Mouse (Mus musculus) hindbrain, embryonic 10.5 days (tissue): ENCODE measurements around the gene Chchd3. TPM values are rescaled to one million over a fixed set of nuclear protein-coding genes. Genes with fewer than 3 reads are reported as not detected.

Source experiments
- DNase-seq: peaks from one replicate; pipeline ENCODE4 v3.0.0-alpha.2; 2017; ENCODE audit warnings: low spot score
- H3K27ac ChIP-seq: fragments of 300-500 bp; sonication (generic); 2 replicates; pipeline ENCODE4 v1.5.1; 2016; ENCODE audit warnings: mild to moderate bottlenecking, moderate library complexity
- H3K27me3 ChIP-seq: fragments of 300-500 bp; sonication (generic); 2 replicates; pipeline ENCODE4 v1.6.1; 2016; ENCODE audit warnings: mild to moderate bottlenecking; ENCODE audit not compliant: poor library complexity, insufficient read depth, severe bottlenecking
- H3K36me3 ChIP-seq: fragments of 300-500 bp; sonication (generic); 2 replicates; pipeline ENCODE4 v1.6.1; 2016; ENCODE audit warnings: mild to moderate bottlenecking, moderate library complexity
- H3K4me1 ChIP-seq: fragments of 300-500 bp; sonication (generic); replicated peaks from 2 replicates; pipeline ENCODE4 v1.6.1; 2016; ENCODE audit warnings: mild to moderate bottlenecking
- H3K4me3 ChIP-seq: fragments of 300-500 bp; sonication (generic); 2 replicates; pipeline ENCODE4 v1.5.1; 2016; ENCODE audit warnings: mild to moderate bottlenecking, moderate library complexity
- H3K9me3 ChIP-seq: fragments of 300-500 bp; sonication (generic); 2 replicates; pipeline ENCODE4 v1.6.1; 2016; ENCODE audit warnings: mild to moderate bottlenecking, moderate library complexity
- WGBS: fragments of 180-500 bp; shearing (Covaris S2); methylation state at CpG from one replicate; pipeline ENCODE4 v1.1.7; 2016; 5-methylcytosine and 5-hydroxymethylcytosine counted together
- polyA plus RNA-seq: library from polyadenylated mRNA; unstranded; fragments of >200 nt; fragmentation: Nextera tagmentation; extraction: Ambion mirVana; gene quantifications from 2 replicates; pipeline ENCODE4 v1.2.1, GENCODE M21; 2016

The Chchd3 gene
- 131 and 132 TPM in 2 replicates for polyA plus RNA-seq

DNA sequence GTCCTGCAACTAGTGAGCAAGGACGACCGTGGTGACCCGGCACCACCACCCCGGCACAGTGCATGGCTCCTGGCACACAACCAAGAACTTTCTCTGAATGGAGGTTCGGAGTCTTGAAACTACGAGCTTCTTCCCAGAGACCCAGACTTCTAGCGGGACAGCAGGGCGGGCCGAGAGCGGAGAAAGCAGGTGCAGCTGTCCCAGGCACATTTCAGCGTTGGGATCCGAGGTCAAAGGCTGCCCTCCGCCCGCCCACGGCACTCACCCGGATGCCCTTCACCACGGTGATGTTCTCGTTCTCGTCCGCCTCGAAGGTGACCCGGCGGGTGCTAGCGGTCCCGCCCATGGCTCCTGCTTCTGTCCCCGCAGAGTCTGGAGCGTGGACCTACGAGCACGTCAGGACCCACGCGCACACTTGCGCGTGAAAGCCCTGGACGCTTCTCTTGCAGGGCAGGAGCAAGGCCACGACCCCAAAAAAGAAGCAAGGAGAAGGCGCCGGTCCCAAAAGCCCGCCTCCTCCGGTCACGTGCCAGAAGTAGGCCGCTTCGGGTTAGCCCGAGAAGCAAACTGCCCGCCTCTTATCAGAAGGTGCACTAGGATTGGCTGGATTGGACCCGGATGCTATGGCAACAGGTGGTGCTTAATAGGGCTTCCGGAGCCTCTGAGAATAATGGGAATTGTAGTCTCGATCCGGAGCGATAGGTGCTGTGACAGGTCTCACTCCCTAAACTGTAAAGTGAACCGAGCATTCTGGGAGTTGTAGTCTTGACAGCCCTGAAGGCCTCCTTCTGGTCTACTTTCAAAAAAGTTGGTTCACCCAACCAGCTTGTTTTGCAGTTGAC, at the start of gene Chchd3:
Chchd3 (minus strand) TSS at position 526 of the 842 bp plus-strand sequence.
- H3K27ac ChIP-seq = peak within 1 kb of the TSS; percentile 90

DNA sequence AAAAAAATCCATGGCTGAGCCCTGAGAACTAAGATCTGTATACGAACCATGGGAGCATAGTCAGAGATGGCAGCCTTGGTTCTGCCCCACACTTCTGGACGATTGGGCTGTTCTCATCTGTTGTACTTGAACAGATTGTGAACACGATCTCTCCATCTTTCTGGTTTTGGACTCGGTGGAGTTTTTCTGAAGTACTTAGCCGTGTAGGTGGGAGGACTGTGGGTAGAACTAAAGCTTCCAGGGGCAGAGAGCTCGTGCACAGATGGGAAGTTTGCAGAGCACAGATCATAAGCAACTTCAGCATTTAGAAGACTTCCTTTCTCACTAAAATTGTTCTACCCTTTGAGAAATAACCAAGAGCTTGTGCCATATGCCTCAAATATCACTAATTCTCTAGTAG, 44.6 kb upstream of the Chchd3 start:
- H3K4me1 ChIP-seq = no peaks in the 10 kb centered on the region
- no peaks in the 10 kb centered on the region for H3K9me3 ChIP-seq
- H3K36me3 ChIP-seq = no peaks in the 10 kb centered on the region
- no peak overlapping the region for H3K4me3 ChIP-seq
- no peak overlapping the region for H3K27ac ChIP-seq
- WGBS = 86% methylated on average over 6 of the region's 6 CpGs
- no peaks in the 10 kb centered on the region for H3K27me3 ChIP-seq
- no peak for DNase-seq

More for the DNA sequence above, at the start of gene Chchd3:
- Histone ChIP-seq H3K27me3 (no peaks in the 10 kb centered on the region), H3K36me3 (peaks cover 6% of the 10 kb centered on the region), H3K4me3 (peak within 1 kb of the TSS; percentile 85), H3K4me1 (peaks cover 9% of the 10 kb centered on the region), H3K9me3 (no peaks in the 10 kb centered on the region)
- peak; percentile 95 for DNase-seq
- under 1% methylated on average over 50 of the region's 50 CpGs for WGBS

DNA sequence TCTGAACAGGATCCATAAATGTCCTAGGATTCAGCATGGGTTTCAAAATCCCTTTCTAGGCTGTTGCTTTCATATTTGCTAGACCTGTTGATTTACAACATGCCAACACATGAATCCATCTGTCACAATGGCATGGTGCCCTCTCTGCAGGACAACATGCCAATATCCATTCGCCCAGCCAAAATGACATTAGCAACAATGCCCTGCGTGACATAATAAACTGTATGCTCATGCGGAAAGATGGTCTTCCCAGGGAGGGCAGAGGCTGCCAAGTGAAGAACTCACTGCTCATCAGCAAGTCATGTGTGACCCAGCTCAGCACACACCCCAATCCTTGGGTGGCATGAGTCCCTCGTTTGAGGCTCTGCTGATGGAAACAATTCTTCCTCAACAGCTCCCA, 38.8 kb upstream of the Chchd3 start:
- Histone ChIP-seq H3K4me1 (peaks cover 9% of the 10 kb centered on the region), H3K27ac (no peak overlapping the region), H3K36me3 (no peaks in the 10 kb centered on the region), H3K4me3 (no peak overlapping the region), H3K27me3 (no peaks in the 10 kb centered on the region), H3K9me3 (no peaks in the 10 kb centered on the region)
- DNase-seq = no peak
- 89% methylated on average over 4 of the region's 4 CpGs for WGBS

DNA sequence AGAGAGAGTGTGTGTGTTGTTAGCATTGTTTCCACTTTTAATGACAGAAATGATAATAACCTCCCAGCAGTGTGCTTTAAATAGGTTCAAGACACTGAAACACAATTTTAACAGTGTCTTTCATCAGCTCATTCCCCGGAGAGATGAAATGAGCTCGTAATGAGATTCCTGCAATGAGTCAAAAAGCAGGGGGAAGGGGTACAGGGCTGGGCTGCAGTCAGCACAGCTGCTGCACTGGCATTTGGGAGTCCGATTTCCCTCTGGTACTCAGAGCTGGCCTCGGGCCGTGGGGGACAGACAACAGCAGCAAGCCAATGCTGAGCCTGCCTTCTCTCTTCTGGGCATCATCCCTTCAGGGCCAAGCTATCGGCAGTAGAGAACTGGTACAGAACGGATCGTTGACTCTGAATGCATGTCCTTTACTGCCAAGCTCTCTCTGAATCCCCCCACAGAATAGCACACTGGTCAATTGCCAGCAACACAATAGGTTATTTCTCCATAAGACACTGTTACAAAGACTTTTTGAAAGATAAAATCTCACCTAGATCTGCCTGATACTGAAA, 34.7 kb upstream of the Chchd3 start:
- WGBS = 41% methylated on average over 8 of the region's 8 CpGs
- Histone ChIP-seq H3K4me3 (no peak overlapping the region), H3K36me3 (no peaks in the 10 kb centered on the region), H3K27ac (no peak overlapping the region), H3K27me3 (no peaks in the 10 kb centered on the region), H3K4me1 (peaks cover 9% of the 10 kb centered on the region), H3K9me3 (no peaks in the 10 kb centered on the region)
- peak; percentile 19 for DNase-seq

DNA sequence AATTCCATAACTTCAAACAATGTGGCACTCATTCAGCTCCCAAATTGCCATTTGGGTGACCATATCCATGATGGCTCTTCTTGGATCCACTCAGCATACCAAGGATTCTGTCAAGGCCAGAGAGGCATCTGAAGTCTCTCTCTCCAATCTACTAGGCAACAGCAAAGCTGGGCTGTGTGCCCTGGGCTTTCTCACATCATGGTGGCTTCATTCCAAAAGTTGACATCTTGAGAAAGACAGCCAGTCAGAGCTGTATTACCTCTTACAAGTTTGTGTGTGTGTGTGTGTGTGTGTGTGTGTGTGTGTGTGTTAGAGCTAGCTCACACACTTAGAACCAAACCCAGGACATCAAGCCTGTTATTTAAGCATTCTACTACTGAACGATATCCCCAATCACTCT, 20.1 kb upstream of the Chchd3 start:
- H3K9me3 ChIP-seq = no peaks in the 10 kb centered on the region
- H3K27me3 ChIP-seq = no peaks in the 10 kb centered on the region
- no peaks in the 10 kb centered on the region for H3K36me3 ChIP-seq
- 100% methylated on average over 1 of the region's 1 CpGs for WGBS
- no peaks in the 10 kb centered on the region for H3K4me1 ChIP-seq
- H3K4me3 ChIP-seq = no peak overlapping the region
- DNase-seq = no peak
- no peak overlapping the region for H3K27ac ChIP-seq

DNA sequence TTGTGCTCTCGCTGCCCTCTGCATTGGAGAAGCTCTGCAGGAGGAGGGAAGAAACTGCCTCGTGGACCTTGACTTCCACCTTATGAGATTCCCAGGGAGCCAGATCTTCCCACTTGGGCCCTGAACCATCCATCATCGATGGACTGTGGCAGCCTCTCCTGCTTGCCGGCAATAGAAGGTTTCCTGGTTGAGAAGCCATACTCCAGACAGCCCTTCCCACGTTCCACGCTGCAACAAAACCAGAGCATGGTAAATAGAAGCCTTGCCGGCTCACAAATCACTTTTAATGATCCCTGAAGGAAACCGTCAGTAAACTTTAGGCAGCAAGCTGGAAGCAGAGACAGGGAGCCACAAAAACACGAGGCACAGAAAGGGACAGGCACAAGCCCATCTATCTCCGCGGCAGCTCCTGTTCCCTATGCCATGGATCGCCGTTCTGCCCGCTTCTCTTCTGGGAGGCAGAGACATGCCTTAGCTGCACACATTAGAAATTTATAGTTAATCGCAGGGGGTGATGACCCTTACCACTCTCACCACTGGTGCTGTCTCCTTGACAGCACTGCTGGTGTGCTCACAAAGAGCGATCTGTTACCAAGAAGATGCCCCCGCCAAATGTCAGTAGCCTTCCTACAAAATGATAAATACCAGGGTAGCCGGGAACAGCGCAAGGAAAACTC, 18.3 kb upstream of the Chchd3 start:
- Histone ChIP-seq H3K4me1 (no peaks in the 10 kb centered on the region), H3K4me3 (no peak overlapping the region), H3K27ac (no peak overlapping the region), H3K27me3 (no peaks in the 10 kb centered on the region), H3K9me3 (no peaks in the 10 kb centered on the region), H3K36me3 (no peaks in the 10 kb centered on the region)
- no peak for DNase-seq
- 83% methylated on average over 19 of the region's 19 CpGs for WGBS

DNA sequence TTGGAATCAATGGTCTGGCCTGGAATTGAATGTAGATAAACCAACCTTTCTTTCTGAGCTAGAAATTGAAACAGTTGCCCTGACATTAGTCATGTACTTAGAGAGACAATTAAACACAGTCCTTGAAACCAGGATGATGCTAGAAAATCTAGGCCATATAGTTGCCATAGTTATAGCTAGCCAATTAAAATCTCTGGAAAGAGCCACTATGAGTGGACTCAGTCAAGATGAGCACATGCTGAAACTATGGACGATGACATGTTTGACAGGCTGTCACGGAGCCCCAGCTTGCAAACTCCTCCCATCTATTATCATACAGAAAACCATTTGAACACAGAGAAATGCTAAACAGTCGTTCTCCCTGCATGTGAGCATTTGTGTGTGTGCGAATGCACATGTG, 6.4 kb upstream of the Chchd3 start:
- Histone ChIP-seq H3K9me3 (no peaks in the 10 kb centered on the region), H3K36me3 (no peaks in the 10 kb centered on the region), H3K4me1 (no peaks in the 10 kb centered on the region), H3K27ac (no peak overlapping the region), H3K4me3 (no peak overlapping the region), H3K27me3 (no peaks in the 10 kb centered on the region)
- DNase-seq = no peak
- WGBS = 74% methylated on average over 4 of the region's 4 CpGs

DNA sequence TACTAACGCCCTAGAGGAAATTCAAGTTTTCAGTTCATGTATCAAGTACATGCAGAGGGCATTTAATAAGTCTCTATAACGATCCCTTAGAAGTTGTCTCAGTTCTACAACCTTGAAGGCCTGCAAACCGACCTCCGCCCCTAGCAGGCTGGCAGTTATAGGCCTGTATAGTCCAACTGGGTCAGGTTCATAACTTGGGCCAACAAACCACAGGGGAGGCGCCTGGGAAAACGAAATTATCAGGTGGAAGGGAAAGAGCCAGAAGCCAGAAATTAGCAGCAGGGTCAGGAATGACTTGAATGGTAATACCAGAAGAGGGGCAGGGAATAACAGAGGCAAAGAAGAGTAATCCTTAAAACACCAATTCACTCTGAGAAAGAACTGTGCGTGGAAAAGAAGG, 784 bp downstream of the Chchd3 start:
- 40% methylated on average over 7 of the region's 7 CpGs for WGBS
- Histone ChIP-seq H3K27me3 (no peaks in the 10 kb centered on the region), H3K9me3 (no peaks in the 10 kb centered on the region), H3K4me1 (peaks cover 9% of the 10 kb centered on the region), H3K27ac (peak overlapping the region; percentile 90), H3K36me3 (peaks cover 13% of the 10 kb centered on the region), H3K4me3 (peak overlapping the region; percentile 85)
- no peak for DNase-seq

DNA sequence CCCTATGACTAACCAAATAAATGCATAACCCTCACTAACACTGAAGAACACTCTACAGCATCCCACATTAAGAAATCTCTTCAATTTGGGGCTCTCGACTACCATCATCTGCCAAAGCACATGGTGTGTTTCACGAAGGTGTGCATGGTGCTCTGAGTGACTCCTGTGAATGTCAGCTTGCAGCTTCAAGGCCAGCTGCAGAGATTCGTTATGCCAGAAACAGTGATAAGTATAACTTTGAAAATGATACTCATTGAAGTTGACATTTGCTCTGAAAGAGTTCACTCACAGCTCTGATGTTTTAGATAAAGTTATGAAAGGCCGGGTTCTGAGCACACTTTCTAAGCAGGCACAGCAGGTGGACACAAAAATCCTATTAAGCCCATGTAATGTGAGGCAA, 3.7 kb downstream of the Chchd3 start:
- Histone ChIP-seq H3K4me3 (no peak overlapping the region), H3K36me3 (peaks cover 16% of the 10 kb centered on the region), H3K9me3 (no peaks in the 10 kb centered on the region), H3K4me1 (peaks cover 9% of the 10 kb centered on the region), H3K27me3 (no peaks in the 10 kb centered on the region), H3K27ac (no peak overlapping the region)
- DNase-seq = no peak
- WGBS = 89% methylated on average over 4 of the region's 4 CpGs

DNA sequence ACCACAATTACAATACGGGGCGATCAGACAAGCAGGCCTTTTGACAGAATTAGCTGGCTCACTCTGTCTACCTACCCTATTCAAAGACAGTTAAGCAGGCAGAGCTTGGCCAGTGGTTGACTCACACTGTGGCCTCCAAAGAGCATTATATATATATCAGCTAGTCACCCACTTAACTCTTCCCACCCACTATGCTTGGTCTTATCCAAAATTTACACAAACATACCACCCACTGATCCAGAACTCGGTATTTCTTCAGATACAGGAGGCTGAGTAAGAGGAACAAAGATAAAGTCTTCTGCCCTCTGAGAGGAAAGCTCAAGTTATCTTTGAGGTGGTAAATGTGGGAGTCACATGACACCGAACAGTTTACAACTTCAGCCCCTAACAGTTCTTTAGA, 4.4 kb downstream of the Chchd3 start:
- H3K27me3 ChIP-seq = no peaks in the 10 kb centered on the region
- H3K27ac ChIP-seq = no peak overlapping the region
- 93% methylated on average over 4 of the region's 4 CpGs for WGBS
- no peak overlapping the region for H3K4me3 ChIP-seq
- peaks cover 16% of the 10 kb centered on the region for H3K36me3 ChIP-seq
- H3K4me1 ChIP-seq = peaks cover 9% of the 10 kb centered on the region
- no peak for DNase-seq
- no peaks in the 10 kb centered on the region for H3K9me3 ChIP-seq

DNA sequence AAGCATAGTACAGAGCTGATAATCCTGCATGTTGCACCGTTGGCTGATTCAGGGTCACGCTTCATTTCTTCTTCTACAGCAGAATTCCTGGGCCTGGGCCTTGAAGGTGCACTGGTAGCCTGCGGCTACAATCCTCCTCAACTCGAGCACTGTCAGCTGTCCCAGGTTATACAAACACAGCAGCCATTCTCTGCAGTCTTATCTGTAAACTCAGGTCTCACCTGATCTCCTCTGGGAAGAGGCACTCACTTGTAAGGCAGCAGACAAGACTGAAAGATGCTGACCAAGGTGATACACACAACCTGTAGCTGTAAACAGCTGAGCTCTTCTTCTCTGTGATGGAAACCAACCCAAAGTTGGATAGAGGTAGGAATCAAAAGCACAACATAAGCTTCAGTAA, 5.1 kb downstream of the Chchd3 start:
- no peaks in the 10 kb centered on the region for H3K27me3 ChIP-seq
- WGBS = 89% methylated on average over 4 of the region's 4 CpGs
- peaks cover 9% of the 10 kb centered on the region for H3K4me1 ChIP-seq
- H3K4me3 ChIP-seq = no peak overlapping the region
- H3K9me3 ChIP-seq = no peaks in the 10 kb centered on the region
- DNase-seq = no peak
- H3K36me3 ChIP-seq = peaks cover 16% of the 10 kb centered on the region
- no peak overlapping the region for H3K27ac ChIP-seq

DNA sequence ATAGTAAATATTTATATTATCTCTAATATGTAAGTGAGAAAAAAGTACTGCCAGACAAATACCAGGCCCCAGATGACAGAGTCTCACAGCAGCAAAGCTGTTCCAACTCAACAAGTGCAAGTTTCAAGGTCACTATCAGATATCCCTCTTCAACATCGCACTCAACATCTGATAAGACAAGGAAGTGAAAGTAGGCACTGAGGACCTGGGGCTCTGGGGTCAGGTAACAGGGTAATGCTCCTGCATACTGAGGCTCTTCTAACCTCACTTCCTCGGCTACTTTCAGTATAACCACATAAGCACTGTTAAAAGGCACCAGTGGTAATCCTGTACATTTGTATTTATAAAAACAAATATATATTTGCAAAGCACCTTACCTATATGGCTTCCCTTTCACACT, 8.4 kb downstream of the Chchd3 start:
- no peak for DNase-seq
- WGBS = 85% methylated on average over 2 of the region's 2 CpGs
- no peaks in the 10 kb centered on the region for H3K4me1 ChIP-seq
- no peak overlapping the region for H3K4me3 ChIP-seq
- H3K27me3 ChIP-seq = no peaks in the 10 kb centered on the region
- peaks cover 32% of the 10 kb centered on the region for H3K36me3 ChIP-seq
- H3K27ac ChIP-seq = no peak overlapping the region
- no peaks in the 10 kb centered on the region for H3K9me3 ChIP-seq
